Mouse (Mus musculus) heart, embryonic 12.5 days (tissue): ENCODE data around the gene Tmem38b. TPM values are rescaled to one million over a fixed set of nuclear protein-coding genes. Genes with fewer than 3 reads are reported as not detected.

Experiments used
- ATAC-seq: fragments of 200-750 bp; cut with Nextera tagmentation; 2 replicates; pipeline ENCODE4 v1.8.0; 2017; ENCODE audit warnings: moderate TSS enrichment, moderate library complexity; ENCODE audit not compliant: insufficient number of reproducible peaks, low FRiP score
- H3K27ac ChIP-seq: fragments of 300-500 bp; sonication (generic); 2 replicates; pipeline ENCODE4 v1.5.1; 2016; ENCODE audit warnings: mild to moderate bottlenecking, moderate library complexity; ENCODE audit not compliant: poor library complexity, severe bottlenecking
- H3K27me3 ChIP-seq: fragments of 300-500 bp; sonication (generic); replicated peaks from 2 replicates; pipeline ENCODE4 v1.6.1; 2016; ENCODE audit warnings: mild to moderate bottlenecking, moderate library complexity
- H3K36me3 ChIP-seq: fragments of 300-500 bp; sonication (generic); 2 replicates; pipeline ENCODE4 v1.6.1; 2016; ENCODE audit warnings: mild to moderate bottlenecking, moderate library complexity
- H3K4me1 ChIP-seq: fragments of 300-500 bp; sonication (generic); replicated peaks from 2 replicates; pipeline ENCODE4 v1.6.1; 2016; ENCODE audit warnings: mild to moderate bottlenecking
- H3K4me2 ChIP-seq: fragments of 300-500 bp; sonication (generic); 2 replicates; pipeline ENCODE4 v1.6.1; 2016; ENCODE audit warnings: mild to moderate bottlenecking, moderate library complexity
- H3K4me3 ChIP-seq: fragments of 300-500 bp; sonication (generic); 2 replicates; pipeline ENCODE4 v1.5.1; 2016; ENCODE audit warnings: mild to moderate bottlenecking
- H3K9ac ChIP-seq: fragments of 300-500 bp; sonication (generic); 2 replicates; pipeline ENCODE4 v1.6.1; 2016; ENCODE audit warnings: mild to moderate bottlenecking, moderate library complexity
- H3K9me3 ChIP-seq: fragments of 300-500 bp; sonication (generic); replicated peaks from 2 replicates; pipeline ENCODE4 v1.6.1; 2016; ENCODE audit warnings: mild to moderate bottlenecking, moderate library complexity
- WGBS: fragments of 180-500 bp; shearing (Covaris S2); methylation state at CpG from one replicate; pipeline ENCODE4 v1.1.7; 2016; 5-methylcytosine and 5-hydroxymethylcytosine counted together
- polyA plus RNA-seq: library from polyadenylated mRNA; unstranded; fragments of >200 nt; fragmentation: Nextera tagmentation; extraction: Ambion mirVana; gene quantifications from 2 replicates; pipeline ENCODE4 v1.2.1, GENCODE M21; 2016

Gene Tmem38b
- polyA plus RNA-seq: 13.3 and 13.5 TPM in 2 replicates

DNA sequence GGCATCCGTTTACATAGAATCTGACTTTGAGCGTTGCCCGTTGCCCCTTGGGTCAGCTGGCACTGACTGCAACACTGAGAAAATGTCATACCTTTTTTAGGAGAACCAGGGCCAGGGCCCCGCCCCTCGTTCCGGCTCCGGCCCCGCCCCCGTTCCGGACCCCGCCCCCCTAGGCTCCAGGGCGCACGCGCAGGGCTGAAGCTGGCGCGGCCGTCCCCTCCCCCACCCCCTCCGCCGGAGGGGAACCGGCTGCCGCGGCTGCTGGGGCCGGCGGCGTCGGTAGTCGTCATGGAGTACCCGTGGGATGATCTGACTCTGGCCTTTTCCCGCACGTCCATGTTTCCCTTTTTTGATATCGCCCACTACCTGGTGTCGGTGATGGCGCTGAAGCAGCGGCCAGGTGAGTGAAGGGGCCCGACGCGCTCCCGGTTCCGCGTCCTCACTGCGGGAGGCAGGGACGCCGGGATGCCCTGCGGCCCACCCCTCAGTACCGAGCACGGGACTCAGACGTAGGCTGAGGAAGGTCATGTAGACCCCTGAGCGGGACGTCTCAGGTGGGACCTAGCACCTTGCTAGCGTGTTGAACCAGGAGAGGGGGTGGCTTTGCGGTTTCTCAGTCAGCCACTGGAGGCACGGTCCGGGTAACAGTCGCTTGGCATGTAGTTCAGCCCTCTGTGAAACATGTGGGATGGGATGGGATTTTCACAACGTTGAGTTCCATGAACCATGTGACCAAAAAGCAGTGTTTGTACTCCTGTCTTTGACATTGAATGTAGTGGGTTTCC is at the start of gene Tmem38b:
Tmem38b (plus strand) TSS at position 225 of the 785 bp plus-strand sequence.
- Histone ChIP-seq H3K27me3 (no peaks in the 10 kb centered on the region), H3K27ac (peak within 1 kb of the TSS; percentile 50), H3K9ac (peak within 1 kb of the TSS; percentile 82), H3K4me2 (peak within 1 kb of the TSS; percentile 69), H3K36me3 (no peaks in the 10 kb centered on the region), H3K4me3 (peak within 1 kb of the TSS; percentile 75), H3K9me3 (no peaks in the 10 kb centered on the region), H3K4me1 (no peaks in the 10 kb centered on the region)
- under 1% methylated on average over 55 of the region's 55 CpGs for WGBS
- peak; percentile 89 for ATAC-seq

DNA sequence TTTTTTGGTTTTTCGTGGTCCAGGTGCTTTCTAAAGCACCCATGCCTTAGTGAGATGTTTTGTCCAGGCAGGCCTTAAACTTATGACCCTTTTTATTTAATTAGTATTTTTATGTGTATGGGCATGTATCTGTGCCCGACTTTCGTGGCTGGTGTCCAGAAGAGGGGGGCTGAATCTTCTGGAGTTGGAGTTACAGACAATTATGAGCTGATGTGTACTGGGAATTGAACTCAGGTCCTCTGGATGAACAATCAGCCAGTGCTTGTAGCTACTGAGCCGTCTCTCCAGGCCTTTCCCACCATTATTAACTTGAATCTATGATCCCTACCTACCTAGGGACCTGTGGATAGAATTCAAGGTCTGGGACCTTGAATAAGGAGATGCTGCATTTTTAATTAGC is 44.4 kb upstream of the Tmem38b start:
- peaks cover 19% of the 10 kb centered on the region for H3K27me3 ChIP-seq
- H3K4me1 ChIP-seq: peaks cover 6% of the 10 kb centered on the region; the same call in 1 of the 2 replicates
- no peak overlapping the region for H3K27ac ChIP-seq
- ATAC-seq: no peak
- no peaks in the 10 kb centered on the region for H3K9me3 ChIP-seq
- H3K4me3 ChIP-seq: no peak overlapping the region
- H3K36me3 ChIP-seq: no peaks in the 10 kb centered on the region
- no peak overlapping the region for H3K9ac ChIP-seq
- 59% methylated on average over 4 of the region's 4 CpGs for WGBS
- H3K4me2 ChIP-seq: no peak overlapping the region

DNA sequence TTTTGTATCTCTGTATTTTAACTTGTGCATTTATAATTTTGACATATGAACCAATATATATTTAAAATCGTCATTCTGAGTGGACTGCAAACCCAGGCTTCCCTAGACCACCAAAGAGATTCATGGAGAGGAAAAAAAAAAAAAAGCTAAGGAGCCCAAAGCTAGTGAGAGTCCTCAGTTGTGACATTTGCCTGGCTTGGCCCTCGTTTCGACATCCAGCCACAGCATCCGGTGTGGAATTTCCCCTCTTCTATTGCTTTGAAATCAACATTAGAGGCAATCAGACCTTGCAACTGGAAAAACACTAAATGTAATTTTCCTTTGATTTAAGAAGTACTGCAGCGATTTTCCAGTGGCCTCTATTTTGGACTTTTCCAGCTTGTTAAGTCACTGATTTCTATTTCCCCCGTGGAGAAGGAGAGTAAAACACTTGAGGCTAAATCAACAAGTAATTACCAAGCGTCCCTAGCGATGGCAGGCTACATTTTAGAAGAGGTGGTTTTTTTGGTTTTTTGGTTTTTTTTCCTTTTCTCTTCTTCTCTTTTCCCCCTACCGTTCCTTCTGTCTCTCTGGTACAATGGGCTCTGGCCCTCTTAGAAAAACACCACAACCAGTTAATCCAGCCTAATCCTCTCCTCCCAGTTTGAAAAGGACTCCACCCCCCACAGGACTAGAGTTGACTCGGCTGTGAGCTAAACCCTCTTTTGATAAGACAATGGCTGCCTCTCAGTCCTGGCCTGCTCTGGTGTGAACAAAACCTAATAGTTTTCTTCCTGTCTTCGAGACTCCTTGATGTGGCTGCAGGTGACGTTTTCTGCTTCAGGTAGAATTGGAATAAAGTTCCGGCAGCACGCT is 43.4 kb upstream of the Tmem38b start:
- no peak for ATAC-seq
- 28% methylated on average over 14 of the region's 14 CpGs for WGBS
- Histone ChIP-seq H3K9me3 (no peaks in the 10 kb centered on the region), H3K4me3 (no peak overlapping the region), H3K36me3 (no peaks in the 10 kb centered on the region), H3K9ac (no peak overlapping the region), H3K4me2 (no peak overlapping the region), H3K4me1 (peaks cover 6% of the 10 kb centered on the region; the same call in 1 of the 2 replicates), H3K27ac (no peak overlapping the region), H3K27me3 (peaks cover 9% of the 10 kb centered on the region)

DNA sequence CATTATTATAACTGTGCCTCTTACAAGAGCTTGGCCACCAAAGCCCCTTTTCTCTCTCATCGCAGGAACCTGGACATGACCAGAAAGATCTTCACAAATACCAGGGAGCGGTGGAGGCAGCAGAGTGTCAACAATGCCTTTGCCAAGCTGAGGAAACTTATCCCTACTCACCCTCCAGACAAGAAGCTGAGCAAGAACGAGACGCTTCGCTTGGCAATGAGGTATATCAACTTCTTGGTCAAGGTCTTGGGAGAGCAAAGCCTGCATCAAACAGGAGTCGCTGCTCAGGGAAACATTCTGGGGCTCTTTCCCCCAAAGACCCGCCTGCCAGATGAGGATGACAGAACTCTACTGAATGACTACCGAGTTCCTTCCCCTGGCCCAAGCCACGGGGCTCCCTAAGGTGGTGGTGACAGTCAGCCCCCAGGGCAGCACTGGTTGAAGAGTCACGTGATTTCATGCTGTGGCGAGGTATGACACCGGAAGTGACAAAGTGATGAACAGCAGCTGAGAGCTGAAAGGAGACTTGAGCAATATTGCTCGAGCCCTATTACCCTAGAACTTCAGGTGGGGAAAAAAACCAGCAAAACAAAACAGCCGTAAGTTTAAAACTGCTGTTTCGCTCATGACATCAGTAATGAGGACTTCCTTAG is 40.0 kb upstream of the Tmem38b start:
- ATAC-seq: no peak
- H3K9ac ChIP-seq: no peak overlapping the region
- peaks cover 6% of the 10 kb centered on the region; the same call in 1 of the 2 replicates for H3K4me1 ChIP-seq
- no peak overlapping the region for H3K27ac ChIP-seq
- H3K4me2 ChIP-seq: no peak overlapping the region
- WGBS: 67% methylated on average over 15 of the region's 15 CpGs
- H3K27me3 ChIP-seq: no peaks in the 10 kb centered on the region
- no peak overlapping the region for H3K4me3 ChIP-seq
- no peaks in the 10 kb centered on the region for H3K36me3 ChIP-seq
- no peaks in the 10 kb centered on the region for H3K9me3 ChIP-seq

DNA sequence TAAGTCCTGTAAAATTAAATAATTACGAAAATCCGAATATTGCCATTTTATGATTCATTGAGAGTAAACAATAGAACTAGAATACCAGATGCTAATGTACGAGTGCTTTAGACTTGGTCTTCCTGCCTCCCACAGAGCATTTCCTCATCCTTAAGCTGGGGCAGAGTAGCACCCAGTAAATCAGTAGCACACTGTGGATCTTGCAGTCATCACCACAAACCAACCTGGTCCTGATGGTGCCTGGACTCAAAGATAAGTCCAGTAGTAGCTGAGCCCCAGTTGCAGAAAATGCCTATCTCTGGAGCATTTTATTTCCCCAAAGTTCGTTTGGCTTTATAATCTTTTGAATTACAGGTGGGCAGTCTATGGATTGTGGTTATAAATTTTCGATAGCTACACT is 39.0 kb upstream of the Tmem38b start:
- Histone ChIP-seq H3K4me2 (no peak overlapping the region), H3K9me3 (no peaks in the 10 kb centered on the region), H3K4me1 (peaks cover 6% of the 10 kb centered on the region; the same call in 1 of the 2 replicates), H3K27ac (no peak overlapping the region), H3K36me3 (no peaks in the 10 kb centered on the region), H3K4me3 (no peak overlapping the region), H3K27me3 (no peaks in the 10 kb centered on the region), H3K9ac (no peak overlapping the region)
- no peak for ATAC-seq
- WGBS: 71% methylated on average over 5 of the region's 5 CpGs

DNA sequence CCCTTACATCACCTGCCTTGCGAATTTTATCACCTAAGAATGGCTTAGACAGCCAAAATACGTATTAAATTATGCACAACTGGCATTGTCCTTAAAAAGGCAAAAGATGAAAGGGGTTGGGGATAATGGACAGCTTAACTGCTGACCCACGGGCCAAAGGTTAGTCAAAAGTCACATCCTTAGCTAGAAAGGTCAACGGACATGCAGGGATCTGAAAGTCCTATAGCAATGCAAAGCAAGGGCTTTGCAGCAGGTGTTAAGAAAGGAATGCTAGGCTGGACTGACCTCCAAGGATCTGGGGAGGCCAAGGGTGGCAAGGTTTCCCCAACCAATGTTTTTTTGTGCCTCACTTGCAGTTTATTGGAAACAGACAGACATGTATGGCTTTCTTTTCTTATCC is 36.5 kb upstream of the Tmem38b start:
- 38% methylated on average over 4 of the region's 4 CpGs for WGBS
- Histone ChIP-seq H3K36me3 (no peaks in the 10 kb centered on the region), H3K4me3 (no peak overlapping the region), H3K9ac (no peak overlapping the region), H3K4me1 (0 out of 2 replicates have a peak, but pooled peaks cover 4% of the 10 kb centered on the region), H3K27ac (no peak overlapping the region), H3K27me3 (no peaks in the 10 kb centered on the region), H3K9me3 (no peaks in the 10 kb centered on the region), H3K4me2 (no peak overlapping the region)
- no peak for ATAC-seq

DNA sequence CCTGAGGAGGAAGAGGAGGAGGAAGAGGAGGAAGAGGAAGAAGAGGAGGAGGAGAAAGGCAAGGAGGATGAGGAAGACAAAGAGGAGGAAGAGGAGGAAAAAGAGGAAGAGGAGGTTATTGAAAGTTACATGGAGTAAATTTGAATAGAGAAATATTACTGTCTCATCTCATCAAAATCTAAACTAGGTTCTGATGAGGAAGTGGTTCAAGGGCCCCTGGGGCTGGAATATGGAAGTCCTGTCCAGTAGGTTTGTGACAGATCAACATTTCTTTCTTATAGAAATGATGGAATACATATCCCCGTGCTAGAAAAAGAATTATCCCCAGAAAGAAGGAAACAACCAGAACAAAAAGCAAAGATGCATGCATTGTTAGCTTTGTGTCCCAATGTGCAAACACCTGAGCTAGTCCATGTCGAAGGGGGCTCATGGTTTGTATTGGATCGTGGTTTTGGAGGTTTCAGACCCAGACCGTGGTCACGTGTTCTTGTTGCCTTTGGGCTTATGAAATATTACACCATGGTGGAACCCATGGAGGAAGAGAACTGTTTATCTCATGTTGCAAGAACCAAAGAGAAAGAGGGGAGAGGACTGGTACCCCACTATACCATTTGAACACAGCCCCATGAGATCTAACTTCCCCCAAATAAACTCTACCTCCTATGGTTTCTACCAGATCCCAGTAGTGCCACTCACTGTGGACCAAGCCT is 31.4 kb upstream of the Tmem38b start:
- 87% methylated on average over 5 of the region's 5 CpGs for WGBS
- H3K27ac ChIP-seq: no peak overlapping the region
- H3K9ac ChIP-seq: no peak overlapping the region
- no peaks in the 10 kb centered on the region for H3K27me3 ChIP-seq
- H3K9me3 ChIP-seq: no peaks in the 10 kb centered on the region
- H3K4me1 ChIP-seq: peaks cover 24% of the 10 kb centered on the region
- no peaks in the 10 kb centered on the region for H3K36me3 ChIP-seq
- no peak for ATAC-seq
- no peak overlapping the region for H3K4me3 ChIP-seq
- H3K4me2 ChIP-seq: no peak overlapping the region

DNA sequence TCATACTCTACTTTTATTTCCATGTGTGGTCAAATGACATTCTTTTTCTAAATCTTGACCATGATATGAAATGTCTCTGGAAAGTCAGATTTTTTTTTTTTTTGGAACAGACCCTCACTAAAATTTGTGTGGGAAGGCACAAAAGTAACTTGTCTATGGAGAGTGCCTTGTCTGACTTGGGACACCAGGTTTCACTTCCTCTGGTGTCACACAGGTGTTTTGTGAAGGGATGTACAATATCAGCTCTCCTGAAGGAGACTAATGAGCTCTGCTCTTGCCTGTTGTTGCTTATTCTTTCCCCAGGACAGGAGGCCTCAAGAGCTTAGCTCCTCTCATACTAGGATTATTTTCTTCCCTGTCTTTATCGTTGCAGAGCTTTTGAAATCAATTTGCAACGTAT is 30.8 kb upstream of the Tmem38b start:
- ATAC-seq: no peak
- H3K4me3 ChIP-seq: no peak overlapping the region
- H3K9me3 ChIP-seq: no peaks in the 10 kb centered on the region
- 74% methylated on average over 2 of the region's 2 CpGs for WGBS
- H3K27me3 ChIP-seq: no peaks in the 10 kb centered on the region
- no peaks in the 10 kb centered on the region for H3K36me3 ChIP-seq
- H3K9ac ChIP-seq: no peak overlapping the region
- no peak overlapping the region for H3K27ac ChIP-seq
- peaks cover 30% of the 10 kb centered on the region for H3K4me1 ChIP-seq
- H3K4me2 ChIP-seq: no peak overlapping the region

DNA sequence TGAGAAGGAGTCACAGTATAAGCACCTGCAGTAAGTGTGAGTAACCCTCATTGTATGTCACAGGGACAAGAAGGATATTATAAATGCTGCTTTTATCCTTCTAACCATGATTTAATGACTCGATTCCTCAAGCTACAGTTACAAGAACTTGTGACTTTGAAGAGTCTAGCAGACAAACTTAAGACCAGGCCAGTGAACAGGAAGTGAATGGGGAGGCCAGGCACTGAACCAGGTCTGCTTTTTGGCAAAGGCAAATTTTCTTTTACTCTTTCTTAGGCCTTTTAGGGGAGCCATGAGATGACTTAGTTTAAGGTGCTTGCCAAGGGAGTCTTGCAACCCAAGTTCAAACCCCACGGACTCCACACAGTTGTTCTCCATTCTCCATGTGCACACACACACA is 30.1 kb upstream of the Tmem38b start:
- no peak overlapping the region for H3K9ac ChIP-seq
- no peaks in the 10 kb centered on the region for H3K27me3 ChIP-seq
- no peak for ATAC-seq
- no peak overlapping the region for H3K4me2 ChIP-seq
- 80% methylated on average over 2 of the region's 2 CpGs for WGBS
- no peak overlapping the region for H3K4me3 ChIP-seq
- H3K36me3 ChIP-seq: no peaks in the 10 kb centered on the region
- H3K27ac ChIP-seq: no peak overlapping the region
- no peaks in the 10 kb centered on the region for H3K9me3 ChIP-seq
- peaks cover 33% of the 10 kb centered on the region for H3K4me1 ChIP-seq

DNA sequence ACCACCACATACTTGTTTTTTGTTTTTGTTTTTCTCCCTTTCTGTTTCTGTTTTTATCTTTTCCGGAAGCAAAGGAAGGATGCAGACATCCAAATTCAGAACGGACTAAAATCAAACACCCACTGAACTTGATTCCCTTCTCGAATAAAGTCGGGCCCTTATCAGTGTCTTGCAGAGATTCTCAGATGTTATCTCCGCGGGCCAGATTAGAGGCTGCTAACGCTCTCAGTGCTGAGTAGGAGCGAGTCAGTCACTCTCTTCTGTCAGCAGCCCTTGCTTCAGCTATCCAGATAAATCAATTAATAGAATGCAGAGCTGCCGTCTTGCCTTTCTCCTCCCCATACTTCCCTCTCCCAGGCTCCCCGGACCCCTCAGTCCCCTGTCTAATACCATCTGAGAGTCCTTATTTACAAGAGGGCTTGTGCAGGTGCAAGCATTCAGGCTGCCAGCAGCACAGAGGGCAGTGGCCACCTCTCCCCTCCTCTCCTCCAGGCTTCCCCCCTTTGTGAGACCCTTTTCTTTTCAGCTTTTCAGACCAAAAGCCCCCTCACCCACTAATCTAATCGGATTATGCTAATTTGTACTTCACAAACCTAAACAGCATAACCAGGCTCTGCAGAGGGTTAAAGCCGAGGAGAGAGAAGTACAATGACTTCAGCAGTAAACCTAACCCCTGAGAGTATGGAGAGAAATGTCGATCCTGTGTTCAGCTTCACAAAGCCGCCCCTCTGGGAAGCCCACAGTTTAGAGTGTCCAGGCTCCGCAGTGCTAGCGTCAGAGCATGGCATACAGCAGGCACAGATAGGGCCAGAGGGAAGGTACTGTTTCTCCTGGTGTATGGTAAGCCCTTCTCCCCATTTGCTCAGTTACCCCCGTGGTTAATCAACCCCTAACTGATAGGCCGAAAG is 28.7 kb upstream of the Tmem38b start:
- H3K9me3 ChIP-seq: no peaks in the 10 kb centered on the region

More for the DNA sequence above, 28.7 kb upstream of the Tmem38b start:
- Histone ChIP-seq H3K4me3 (peak overlapping the region; percentile 20; the same call in 1 of the 2 replicates), H3K27me3 (no peaks in the 10 kb centered on the region), H3K36me3 (no peaks in the 10 kb centered on the region), H3K4me1 (peaks cover 33% of the 10 kb centered on the region), H3K9ac (no peak overlapping the region), H3K27ac (no peak overlapping the region), H3K4me2 (peak overlapping the region; percentile 60)
- no peak for ATAC-seq
- WGBS: 12% methylated on average over 18 of the region's 18 CpGs
